Mouse (Mus musculus) layer of hippocampus, postnatal 14 days (tissue): Measurements from ENCODE around the gene Pde3a. TPM values are rescaled to one million over a fixed set of nuclear protein-coding genes. Genes with fewer than 3 reads are reported as not detected.
A peak's percentile ranks its signal among the peaks of the same experiment; 100 is the strongest.

ENCODE experiments used
- DNase-seq, 2 experiments: peaks; one replicate each; pipeline ENCODE4 v3.0.0; 2021 to 2022; ENCODE audit warnings: low spot score in 2 of 2, mixed read lengths in 1 of 2
- long read RNA-seq, 2 experiments: library from polyadenylated mRNA; stranded (forward); transcript quantifications; one replicate each; pipeline ENCODE4 v2.0.0; 2021
- total RNA-seq, 2 experiments: library from RNA; stranded (reverse); gene quantifications; 2 replicates each; pipeline ENCODE4 v1.2.3; 2021

Pde3a gene
- 1 to 10 TPM; 4.2 to 5.1 TPM for total RNA-seq
- long read RNA-seq, experiment 1, partial matches to known transcripts = 2 of 3 reads
- long read RNA-seq, experiment 1, other reads (novel, unspliced or antisense) = 1 of 3 reads
- long read RNA-seq, experiment 2, full-length matches to known transcripts = 2 of 4 reads
- long read RNA-seq, experiment 2, partial matches to known transcripts = 1 of 4 reads
- long read RNA-seq, experiment 2, other reads (novel, unspliced or antisense) = 1 of 4 reads

DNA sequence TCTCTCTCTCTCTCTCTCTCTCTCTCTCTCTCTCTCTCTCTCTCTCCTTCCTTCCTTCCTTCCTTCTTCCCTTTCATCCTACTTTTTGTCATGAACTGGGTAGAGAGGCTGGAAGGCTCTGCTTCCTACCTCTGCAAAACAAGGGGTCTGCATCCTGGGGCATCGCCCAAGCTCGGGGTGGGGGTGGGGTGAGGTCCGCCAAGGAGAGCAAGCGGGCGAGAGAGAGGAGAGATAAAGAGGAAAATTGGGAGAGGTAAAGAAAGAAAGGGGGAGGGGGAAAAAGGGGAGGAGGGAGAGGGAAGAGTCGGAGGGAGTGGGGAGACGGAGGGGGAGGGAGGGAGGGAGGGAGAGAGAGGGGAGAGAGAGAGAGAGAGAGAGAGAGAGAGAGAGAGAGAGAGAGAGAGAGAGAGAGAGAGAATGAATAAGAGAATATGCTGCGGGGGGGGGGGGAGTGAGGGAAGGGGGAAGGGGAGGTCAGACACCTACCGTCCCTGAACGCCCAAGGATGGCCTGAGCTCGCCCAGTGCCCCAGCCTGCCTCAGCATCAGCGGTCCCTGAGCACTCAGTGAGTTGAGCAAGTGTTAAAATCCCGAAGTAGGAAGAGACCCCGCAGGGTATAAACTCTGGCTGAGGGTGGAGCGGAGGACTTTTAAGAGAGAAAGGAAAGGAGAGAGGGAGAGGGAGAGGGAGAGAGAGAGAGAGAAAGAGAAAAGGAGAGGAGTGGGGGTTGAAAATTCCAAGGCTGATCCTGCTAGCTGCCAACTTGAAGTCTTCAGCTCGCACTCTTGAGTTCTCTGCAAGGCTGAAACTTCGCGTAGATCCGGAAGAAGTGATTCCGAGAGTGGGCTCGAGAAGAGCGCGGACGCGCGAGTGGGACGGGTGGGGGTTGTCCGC lies at the start of gene Pde3a:
Pde3a (plus strand) TSS at position 579 of the 894 bp plus-strand sequence.
- no peak for DNase-seq

DNA sequence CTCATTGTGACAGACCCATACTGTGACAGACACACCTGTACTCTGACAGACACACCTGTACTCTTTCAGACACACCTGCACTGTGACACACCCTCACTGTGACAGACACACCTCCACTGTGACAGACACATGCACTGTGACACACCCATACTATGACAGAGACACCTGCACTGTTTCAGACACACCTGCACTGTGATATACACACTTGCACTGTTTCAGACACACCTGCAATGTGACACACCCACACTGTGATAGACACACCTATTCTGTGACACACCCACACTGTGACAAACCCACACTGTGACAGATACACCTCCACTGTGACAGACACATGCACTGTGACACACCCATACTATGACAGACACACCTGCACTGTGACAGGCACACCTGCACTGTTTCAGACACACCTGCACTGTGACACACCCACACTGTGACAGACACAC lies 48.9 kb upstream of the Pde3a start:
- no peak for DNase-seq

DNA sequence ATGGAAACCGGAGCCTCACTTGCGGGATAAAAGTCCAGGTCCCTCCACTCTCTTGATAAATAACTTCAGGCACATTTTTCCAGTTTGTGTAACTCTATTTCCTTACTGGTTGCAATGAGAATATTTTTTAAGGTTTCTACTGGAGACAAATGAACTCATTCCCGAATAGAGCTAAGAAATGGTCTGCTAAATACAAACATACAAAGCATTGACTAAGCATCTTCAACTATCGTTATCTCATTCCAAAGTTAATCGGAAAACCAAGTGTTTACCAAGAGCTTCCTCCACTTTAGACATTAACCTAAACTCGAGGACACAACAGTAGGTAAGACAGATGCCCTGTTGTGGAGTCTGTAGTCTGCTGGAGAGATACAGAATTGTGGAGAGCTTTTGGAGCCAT lies 41.5 kb upstream of the Pde3a start:
- DNase-seq = no peak

DNA sequence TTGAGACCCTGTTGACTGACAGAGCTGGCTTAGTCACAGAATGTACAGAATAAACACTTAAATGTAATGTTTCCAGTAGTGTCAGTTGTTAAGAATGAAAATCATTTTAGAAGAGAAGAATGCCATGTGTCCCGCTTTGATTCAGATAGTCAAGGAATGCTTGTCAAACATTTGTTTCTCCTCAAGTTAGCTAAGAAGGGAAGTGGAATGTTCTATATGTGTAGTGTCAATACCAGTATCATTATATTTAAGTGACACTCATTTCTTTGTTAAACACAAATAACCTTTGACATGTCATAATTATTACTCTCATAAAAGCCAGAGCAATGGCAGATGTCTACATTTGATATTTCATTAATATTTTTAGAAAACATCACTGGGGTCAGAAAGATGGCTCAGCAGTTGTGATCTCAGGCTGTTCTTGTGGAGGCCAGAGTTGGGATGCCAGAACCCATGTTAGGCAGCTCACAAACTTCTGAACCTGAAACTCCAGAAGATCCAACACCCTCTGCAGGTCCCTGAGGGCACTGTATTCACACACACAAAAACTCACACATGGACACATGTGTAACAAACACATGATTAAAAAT lies 40.7 kb upstream of the Pde3a start:
- DNase-seq = no peak

DNA sequence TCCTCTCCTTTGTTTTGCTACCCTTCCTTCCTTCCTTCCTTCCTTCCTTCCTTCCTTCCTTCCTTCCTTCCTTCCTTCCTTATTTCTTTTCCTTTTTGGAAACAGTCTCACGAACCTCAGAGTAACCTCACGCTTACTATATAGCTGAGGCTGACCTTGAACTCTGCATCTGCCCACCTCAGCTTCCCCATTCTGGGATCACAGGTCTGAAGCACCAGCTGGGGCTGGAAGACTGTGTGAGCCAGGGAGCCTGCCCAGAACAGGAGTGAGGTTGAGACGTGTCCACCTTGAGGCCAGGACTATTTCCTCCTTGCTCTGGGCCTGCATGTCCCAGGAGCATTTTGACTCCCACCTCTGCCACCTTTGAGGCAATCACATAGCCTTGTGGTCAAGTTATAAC lies 39.0 kb upstream of the Pde3a start:
- DNase-seq = no peak

DNA sequence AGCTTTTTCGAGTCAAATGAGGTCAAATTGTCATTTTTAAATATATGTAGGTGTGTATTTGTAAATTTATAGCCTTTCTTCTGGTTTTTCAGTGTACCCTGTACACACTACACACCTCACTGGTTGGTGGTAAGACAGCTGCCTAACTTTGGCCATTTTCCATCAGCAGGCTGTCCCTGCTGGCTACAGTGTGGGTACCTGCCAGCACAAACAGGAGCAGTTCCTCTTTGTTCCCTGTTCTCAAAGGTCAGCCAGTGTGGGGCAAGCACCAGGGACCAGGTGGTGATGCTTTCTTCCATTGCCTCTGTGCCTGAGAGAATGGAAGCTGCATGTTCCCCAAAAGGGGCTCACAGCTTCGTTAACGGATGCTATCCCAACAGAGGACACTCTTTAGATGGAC lies 28.0 kb upstream of the Pde3a start:
- no peak for DNase-seq

DNA sequence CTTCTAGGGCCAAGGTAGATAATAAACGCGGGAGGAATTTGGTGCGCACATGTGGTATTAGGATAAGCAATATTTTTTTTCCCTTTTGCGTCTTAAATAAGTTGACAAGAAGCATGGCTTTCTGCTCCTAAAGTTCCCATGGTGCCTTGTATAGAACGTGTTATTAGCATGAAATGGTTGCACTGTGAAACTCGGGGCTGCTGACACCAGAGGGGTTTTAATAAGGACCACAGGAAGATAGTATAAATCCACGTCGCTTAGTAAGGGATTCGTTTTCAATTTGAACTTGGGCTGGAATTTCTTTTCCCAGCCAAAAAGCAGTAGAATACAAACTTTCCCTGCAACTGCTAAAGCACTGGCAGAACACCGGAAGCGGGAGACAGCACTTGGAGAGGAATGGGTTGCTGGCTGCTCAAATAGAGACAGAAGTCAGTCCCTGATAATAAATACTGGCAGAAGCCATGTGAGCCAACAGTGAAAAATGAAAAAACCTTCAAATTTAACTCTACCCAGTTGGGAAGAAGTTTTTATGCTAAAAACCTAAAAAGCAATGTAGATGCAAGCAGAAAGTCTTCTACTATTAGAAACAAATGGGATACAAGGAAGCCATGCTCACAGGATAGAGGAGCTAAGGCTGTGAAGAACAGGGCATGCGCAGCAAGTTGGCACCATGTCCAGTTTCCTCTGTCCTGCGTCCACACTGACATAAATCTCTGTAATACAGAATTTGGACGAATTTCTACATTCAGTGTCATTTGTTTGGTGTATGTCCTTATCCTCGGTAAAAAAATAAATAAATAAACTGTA lies 22.0 kb upstream of the Pde3a start:
- peak in 1 of 2 experiments; percentile 55 for DNase-seq

DNA sequence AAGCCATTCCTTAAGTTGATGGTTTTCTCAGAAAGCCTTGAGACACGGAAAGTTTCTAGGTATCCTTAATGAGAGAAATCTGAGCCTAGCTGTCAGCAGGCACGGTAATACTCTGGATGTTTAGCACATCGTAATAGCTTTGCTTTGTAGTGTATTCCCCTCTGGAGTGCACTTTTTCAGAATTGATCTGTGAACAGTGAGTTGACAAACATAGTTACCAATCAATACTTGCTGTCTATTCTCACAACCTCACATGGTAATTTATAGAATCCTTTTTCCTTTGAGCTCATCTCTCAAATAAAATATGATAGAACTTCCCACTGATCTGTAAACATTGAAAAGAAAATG lies 21.4 kb upstream of the Pde3a start:
- no peak for DNase-seq

DNA sequence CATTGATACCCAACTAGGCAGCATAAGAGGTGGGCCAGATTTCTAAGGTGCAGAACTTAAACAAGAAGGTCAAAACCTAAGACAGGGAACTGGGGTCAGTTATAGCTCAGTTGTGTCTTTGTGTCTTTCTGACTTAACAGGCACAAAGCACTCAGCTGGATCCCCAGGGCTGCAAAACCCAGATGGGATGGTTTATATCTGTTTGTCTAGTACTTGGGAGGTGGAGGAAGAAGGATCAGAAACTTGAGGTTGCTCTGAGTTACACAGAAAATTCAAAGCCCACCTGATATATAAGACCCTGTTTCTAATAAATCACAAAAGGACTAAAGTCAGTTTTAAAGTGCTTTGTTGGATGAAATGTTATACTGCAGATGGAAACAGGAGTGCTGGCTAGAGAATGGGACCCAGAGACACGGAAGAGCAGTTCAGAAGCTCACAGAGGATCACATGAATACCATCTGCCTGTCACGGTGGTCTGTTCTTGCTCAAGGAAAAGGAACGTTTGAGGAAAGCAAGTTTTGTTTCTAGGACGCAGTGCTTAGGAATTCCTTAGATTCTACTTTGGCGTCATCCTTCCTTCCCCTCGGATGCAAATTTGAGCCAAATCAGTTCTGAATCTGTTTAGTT lies 16.2 kb upstream of the Pde3a start:
- no peak for DNase-seq

DNA sequence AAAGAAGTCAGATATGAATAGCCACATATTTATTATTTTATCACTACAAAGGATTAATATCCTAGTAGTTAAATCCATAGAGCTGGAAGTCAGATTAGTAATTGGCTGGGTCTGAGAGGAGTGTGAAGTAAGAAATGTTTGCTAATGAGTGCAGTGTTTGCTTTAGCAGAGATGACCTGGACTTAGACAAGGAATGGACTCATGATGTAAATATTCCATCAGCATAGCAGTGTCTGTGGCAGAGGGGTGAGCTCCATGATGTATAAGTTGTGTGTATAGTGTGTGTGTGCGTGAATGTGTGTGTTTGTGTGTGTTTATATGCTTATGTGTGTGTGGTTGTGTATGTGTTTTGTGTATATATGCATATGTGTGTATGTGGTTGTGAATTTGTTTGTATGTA lies 7.3 kb upstream of the Pde3a start:
- no peak for DNase-seq

DNA sequence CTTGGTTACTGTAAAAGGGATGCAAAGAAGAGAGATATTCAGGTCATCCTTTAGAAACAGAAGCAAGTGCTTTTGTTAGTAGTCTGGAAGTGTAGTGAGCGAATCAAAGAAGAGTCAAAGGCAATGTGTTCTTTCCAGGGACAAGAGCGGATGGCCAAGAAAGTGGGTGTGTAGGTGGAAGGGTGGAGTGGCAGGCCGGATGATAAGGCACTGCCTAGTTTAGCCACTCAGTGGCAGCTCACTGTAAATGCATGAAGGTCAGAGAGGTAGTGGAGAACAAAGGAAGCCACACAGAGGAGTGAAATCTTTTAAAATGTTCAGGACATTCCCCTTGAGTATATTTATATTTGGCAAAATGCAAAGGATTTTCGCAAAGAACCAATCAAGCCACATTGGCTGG lies 4.0 kb upstream of the Pde3a start:
- DNase-seq = no peak

DNA sequence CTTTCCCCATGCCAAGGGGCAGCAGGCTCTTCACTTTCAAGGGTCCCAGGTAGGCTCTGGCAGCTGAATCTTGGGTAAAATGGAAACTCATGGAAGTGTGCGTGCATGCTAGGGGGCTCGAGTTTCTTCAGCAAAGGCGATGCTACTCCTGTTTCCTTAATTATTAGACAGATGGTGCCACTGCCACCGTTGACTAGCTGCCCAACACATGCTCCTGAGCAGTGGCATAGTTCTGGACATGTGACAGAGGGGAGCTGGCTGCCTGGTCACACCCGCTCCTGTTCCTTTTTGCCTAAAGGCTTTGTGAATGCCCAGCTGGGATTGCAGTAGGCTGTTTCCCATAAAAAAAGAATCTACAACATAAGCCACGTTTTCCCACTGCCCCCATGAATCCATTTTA lies 2.7 kb upstream of the Pde3a start:
- no peak for DNase-seq

DNA sequence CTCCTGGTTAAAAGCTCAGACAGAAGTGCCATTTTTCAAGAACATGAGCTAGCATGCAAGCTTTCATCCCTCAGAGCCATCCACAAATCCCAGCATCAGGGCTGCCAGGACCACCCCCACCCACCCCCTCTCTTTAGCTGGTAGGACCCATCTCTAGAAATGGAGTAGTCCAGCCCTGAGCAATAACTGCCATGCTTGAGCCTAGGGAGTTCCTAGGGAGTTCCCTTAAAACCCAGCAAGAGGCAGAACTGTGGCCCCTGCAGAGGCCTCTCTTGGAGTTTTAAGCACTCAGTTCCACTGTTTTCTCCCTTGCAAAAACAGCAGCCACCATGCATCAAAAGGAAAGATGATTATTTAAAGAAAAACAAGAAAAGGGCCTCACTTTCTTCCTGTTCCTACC lies 988 bp upstream of the Pde3a start:
- DNase-seq = no peak

DNA sequence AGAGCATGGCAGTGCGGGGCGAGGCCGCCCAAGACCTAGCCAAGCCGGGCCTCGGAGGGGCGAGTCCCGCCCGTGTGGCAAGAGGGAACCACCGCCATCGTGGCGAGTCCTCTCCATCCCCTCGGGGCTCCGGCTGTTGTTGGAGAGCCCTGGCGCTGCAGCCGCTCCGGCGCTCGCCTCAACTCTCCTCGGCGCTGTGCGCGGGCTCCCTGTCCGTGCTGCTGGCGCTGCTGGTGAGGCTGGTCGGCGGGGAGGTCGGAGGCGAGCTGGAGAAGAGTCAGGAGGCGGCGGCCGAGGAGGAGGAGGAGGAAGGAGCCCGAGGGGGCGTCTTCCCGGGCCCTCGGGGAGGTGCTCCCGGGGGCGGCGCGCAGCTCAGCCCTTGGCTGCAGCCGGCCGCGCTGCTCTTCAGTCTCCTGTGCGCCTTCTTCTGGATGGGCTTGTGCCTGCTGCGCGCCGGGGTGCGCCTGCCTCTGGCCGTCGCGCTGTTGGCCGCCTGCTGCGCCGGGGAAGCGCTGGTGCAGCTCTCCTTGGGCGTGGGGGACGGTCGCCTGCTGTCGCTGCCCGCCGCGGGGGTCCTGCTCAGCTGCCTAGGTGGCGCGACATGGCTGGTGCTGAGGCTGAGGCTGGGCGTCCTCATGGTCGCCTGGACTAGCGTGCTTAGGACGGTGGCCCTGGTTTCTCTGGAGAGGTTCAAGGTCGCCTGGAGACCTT lies 671 bp downstream of the Pde3a start:
- peak; percentile 28 to 39 for DNase-seq

DNA sequence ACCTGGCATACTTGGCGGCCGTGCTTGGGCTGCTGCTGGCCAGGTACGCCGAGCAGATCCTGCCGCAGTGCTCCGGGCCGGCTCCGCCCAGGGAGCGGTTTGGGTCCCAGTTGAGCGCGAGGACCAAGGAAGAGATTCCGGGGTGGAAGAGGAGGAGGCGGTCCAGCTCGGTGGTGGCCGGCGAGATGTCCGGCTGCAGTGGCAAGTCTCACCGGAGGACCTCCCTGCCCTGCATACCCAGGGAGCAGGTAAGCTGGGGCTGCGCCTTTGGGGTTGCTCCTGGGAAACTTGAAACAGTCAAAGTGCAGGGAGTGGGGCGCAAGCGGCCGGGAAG lies 1.2 kb downstream of the Pde3a start:
- DNase-seq = no peak

DNA sequence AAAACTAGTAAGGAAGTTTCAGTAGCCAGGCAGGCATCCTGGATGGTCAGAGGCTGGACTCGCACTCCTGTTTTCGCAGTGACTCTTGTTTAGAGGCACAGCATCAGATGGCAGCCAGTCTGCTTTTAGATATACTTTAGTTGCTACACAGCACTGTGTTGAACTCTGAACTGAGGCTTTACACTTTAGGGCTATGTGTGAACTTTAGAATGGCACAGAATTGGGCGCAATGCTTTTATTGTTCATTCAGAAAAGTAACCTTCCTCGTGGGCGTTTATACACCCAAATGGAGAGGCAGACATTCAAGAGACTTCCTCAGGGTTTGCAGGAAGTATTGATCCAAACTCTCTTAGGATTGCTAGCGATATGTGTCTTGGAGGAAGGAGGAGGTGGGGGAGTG lies 1.9 kb downstream of the Pde3a start:
- DNase-seq = no peak

DNA sequence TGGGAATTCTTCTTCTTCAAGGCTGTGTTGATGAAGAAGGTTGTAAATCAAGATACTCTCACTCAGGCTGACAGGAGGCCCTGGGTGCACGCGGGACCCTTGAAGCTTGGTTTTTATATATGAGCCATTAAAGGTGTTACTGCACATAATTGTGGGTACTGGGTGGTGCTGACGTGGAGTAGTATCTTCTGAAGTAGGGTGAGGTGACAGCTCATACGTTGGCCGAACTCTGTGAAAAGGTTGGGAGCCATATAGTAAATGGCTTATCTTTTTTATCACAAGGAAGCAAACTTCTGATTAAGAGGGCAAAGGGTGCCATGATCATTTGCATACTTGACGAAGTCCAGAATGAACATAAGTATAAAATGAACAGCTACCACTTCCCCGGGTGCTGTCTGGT lies 3.5 kb downstream of the Pde3a start:
- DNase-seq = no peak

DNA sequence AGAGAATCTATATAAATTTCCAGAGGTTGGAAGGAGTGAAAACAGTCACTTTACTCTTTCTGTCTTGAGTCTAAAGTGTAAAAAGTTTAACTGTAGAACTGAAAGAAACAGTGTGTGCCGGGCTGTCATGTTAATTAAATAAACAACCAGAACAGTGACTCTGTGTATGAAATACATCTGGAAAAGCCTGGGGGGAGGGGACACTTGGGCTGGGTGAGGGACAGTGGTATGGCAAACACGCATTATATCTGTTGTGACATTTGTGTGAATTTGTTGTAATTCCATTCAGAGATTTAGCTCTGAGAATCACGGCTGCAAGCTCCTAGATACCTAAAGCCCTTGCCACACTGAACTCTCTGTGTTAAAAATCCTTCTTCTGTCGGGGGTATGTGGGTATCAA lies 5.9 kb downstream of the Pde3a start:
- no peak for DNase-seq

DNA sequence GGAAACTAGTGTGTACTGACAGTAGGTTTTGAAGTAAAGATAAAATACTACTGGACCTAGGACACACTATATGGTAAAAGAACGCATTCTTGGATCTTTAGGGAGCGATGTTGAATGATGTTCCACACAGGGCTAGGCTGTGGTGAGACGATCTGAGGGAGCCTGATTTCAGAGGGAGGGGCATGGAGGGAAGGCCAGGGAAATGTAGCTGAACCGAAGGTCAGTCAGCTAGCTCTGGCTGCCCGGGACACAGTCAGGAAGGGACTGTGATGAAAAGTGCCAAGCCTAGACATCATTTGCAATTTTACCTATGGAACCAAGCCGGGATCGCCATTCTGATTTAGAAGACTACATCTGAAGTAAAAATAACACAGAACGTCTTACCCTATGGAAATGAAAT lies 7.8 kb downstream of the Pde3a start:
- no peak for DNase-seq

DNA sequence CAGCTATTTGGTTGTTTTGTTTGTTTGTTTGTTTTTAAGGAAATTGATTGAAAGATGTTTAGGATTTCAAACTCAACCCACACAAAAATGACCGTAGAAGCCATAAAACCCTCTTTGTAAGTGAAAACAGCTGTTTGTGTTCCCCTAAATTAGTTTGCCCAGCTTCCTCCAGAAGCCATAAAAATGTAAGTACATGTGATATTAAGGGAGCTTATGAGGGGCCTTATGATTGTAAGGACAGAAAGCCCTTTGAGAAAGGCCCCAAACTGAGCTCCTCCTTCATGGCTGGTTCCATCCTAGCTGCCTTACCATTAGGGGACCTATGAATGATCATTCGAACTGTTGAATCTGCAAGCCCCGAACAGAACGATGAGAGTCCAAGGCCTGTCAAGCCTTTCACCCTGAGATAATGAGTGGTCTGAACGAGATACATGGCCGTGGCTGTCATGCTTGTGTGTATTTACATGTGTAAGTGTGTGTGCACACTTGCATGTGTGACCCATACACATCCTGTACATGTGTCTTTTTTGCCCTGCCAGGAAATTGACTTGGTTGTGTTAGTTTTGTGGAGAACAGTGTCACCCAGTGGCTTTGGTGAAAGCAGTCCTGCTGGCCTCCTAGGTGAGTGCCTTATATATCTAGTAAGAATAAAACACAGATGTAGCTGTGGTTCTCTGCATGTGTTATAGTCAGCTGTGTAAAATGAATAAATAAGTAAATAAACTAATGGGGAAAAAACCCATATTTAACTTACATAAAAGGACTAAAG lies 8.5 kb downstream of the Pde3a start:
- DNase-seq = no peak
